Mouse (Mus musculus): ENCODE data around the gene Ptov1.

The Ptov1 gene

DNA sequence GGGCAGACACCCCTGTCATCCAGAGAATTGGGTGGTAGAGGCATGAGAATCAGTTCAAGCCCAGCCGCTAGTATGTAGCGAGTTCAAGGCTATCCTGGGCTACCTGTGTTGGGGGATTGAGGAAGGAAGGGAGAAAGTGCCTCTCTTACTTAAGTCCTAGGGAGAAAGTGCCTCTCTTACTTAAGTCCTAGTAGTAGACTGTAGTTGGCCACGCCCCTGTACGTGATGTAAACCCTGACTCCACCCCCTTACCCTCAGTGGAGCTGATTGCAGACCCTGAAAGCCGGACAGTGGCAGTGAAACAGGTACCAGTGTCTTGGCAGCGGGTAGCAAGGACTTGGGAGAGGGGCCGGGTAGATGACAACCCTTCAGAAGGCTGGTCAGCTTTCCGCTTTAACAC lies 11.7 kb downstream of the Ptov1 start:
- peak; percentile 57 to 64 for DNase-seq

GRCm38 (mm10) chr7:44857042-44857552 lies 12.5 kb downstream of the Ptov1 start, which contains the start of gene Pnkp:
Gene Pnkp, plus strand, starts transcription at chr7:44857139.
- DNase-seq: peak; percentile 91 to 92

DNA sequence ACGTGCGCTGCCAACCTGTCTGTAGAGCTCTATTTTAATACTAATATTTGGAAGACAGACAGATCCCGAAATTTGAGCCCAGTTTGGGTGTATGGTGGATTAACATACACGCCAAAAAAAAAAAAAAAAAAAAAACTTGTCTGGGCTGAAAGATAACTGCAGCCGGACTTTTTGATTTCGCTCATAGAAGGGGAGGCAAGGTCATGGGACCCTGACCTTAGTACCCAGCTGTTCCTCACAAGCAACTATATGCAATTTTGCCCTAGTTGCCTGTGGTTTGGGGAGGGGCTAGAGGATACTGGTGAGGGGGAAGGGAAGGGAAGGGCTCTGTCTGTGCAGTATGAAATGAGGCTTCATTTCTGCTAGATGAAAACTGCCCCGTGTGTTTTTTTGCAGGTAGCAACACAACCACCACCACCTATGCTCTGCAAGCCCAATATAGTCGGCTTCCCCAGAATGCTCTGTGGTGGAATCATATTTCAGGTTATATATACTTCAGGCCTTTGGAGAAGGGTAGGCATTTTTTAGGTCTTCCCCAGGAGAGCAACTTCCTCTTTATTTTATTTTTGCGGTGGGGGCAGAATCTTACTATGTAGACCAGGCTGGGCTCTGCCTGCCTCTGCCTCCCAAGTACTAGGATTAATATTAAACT lies 13.2 kb downstream of the Ptov1 start:
- no peak for DNase-seq

DNA sequence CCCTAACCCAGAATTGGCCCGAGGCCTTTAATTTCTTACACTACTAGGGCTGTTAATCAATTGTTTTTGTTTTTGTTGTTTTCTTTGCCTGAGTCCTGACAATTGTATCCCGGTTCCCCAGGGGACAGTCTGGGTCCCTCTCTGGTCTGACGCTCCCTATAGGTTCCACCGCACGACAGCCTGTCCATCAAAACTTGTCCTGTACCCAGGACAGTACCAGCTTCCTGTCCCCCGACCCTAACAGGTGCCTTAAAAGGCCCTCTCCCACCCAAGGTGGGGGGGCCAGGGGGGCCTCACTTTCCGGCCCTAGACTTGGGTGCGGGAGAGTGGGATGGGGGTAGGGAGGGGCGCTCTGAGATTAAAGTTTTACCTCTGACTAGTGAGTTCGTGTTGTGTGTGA lies 14.6 kb downstream of the Ptov1 start:
- DNase-seq: no peak

- peak; percentile 90 to 95 for DNase-seq
These were observed 15.1 kb downstream of the Ptov1 start for GRCm38 (mm10) chr7:44854356-44855031.

DNA sequence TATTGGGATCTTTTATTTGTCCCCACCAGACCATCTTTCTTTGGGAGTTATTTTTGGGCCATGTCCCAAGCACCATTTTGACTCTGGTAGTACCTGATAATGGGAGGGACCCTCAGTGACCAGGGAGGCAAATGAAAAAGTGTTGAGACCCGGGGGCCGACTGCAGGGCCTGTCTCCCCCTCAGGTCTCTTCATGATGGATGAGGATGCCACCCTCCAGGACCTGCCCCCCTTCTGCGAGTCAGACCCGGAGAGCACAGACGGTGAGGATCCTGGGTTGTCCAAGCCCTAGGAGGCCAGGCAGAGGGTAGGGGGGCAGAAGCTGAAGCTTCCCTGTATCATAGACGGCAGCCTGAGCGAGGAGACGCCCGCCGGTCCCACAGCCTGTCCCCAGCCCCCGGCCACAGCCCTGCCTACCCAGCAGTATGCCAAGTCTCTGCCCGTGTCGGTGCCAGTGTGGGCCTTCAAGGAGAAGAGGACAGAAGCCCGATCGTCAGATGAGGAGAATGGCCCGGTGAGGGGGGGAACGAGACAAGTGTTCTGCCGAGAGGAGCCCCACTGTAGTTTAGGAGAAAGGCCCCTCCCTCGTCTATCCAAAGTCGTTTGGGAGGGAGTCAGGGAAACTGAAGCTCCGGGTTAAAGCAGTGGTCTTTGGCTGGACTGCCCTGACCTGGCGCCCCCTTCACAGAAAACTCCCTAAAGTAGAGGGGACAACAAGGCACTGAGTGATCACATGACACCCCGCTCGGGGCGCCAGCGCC lies 15.8 kb downstream of the Ptov1 start:
- no peak for DNase-seq

DNA sequence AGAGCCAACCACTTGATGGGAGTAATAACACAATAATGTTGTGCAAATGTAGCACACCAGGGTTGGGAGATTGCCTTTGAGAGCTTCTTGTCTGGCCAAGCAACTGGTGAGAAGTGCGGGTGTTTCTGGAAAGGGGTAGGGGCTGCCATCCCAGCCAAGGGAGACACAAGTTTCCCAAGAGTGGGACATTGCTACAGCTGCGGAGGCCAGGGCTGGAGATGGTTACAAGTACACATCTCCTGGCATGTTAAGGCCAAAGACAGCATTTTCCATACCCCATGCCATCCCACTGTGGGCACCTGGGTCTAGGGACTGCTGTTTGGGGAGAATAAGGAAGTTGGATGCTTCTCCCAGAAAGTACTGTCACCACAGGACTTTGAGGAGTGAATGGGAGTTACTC lies 16.5 kb downstream of the Ptov1 start:
- DNase-seq: no peak

- no peak for DNase-seq
These were observed 17.1 kb downstream of the Ptov1 start for GRCm38 (mm10) chr7:44852259-44853027.

- no peak for DNase-seq
These were observed 17.9 kb downstream of the Ptov1 start for GRCm38 (mm10) chr7:44851625-44852234.

GRCm38 (mm10) chr7:44850789-44851624 lies 18.6 kb downstream of the Ptov1 start:
- DNase-seq: no peak

DNA sequence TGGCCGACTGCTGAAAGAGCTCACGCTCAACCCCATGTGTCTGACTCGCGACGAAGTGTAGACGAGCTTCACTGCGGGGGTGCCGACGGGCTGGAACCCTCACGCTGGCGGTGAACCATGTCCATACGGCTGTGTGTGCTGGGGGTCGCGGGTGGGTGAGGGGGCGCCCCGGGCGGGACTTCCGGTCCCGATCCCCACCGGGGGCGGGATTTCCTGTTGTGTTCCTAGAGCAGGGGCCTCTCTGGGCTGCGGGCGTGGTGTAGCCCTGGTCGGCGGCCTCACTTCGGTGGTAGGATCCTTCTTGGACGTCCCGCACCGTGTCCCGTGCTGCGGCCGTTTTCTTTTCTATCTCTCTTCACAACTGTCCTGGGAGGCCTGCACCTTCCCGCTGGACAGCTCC lies 19.4 kb downstream of the Ptov1 start:
- DNase-seq: peak; percentile 83 to 86

GRCm38 (mm10) chr7:44849416-44850111 lies 20.0 kb downstream of the Ptov1 start:
- DNase-seq: peak; percentile 93 to 94

DNA sequence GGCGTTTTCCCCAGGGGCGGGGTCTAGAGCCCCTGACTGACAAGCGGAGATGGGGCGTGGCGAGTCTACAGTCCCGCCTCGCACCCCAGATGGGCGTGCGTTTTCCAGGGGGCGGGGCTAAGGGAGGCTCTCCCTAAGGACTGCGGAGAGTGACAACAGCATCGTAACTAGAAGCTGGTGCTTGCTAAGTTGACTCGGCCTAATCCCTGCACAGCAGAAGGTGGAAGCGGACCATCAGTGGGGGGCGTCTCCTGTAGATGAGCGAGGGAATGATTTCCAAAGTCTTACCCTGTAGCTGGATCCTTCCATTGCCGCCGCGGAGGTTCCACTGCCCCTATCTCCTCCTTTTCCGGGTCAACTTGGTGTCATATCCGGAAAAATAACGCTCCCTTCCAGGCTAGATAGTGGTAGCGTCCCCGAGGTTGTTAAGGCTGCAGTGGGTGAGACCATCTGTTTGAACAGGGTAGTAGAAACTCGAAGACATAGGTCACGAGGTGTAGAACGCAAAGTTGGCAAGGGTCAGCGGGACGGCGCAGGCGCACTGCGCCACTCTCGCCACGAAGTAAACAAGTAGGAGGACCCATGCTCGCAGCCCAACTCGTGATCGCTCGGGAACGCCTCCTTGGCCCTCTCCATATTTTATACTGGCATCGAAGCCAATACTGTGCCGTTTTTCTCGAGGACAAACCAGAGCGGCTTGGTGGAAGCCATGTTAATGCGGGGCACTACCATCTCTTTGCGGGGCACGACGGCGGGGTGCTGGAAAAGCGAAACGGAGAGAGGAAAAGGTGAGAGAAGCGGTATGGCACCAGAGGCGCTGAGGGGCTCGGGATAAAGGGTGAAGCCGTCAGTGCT lies 20.8 kb downstream of the Ptov1 start, which contains the start of the genes Akt1s1 and Tbc1d17:
TSS of gene Akt1s1 (plus strand) at position 431 of the 855 bp plus-strand sequence.
TSS of gene Tbc1d17 (minus strand) at position 519 of the 855 bp plus-strand sequence.
- DNase-seq: peak; percentile 99 to 100

DNA sequence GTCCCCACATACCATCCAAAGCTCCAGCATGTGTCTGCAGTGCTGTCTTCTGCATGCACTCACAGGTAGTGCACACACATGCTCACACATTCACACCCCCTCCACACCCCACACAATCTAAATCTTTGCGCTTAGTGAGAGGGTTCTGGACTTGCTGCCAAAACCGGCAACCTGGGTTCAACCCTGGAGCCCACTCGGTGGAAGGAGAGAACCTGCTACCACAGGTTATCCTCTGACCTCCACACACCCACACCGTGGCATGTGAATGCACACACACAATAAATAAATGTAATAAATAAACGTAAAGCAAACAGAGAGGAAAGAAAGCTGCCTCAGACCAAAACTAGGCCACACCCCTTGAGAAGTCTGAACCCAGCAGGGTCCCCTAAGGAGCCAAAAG lies 21.8 kb downstream of the Ptov1 start:
- no peak for DNase-seq

DNA sequence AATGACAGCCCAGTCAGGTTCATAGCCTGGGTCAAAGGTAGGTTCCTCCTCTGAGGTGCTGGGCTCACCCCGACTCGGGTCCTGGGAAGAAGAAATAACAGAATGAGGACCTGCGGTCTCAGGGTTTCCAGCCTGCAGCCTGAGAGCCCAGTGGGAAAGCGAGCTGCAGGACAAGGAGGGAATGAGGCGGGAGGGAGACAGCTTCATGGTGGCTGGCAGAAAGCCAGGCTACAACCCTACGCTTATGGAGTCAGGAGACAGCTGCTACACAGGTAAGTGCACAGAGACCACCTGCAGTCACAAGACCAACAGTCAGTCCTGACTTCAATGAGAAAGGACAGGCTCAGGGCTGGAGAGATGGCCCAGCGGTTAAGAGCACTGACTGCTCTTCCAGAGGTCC lies 22.8 kb downstream of the Ptov1 start:
- no peak for DNase-seq

GRCm38 (mm10) chr7:44845006-44845405 lies 24.6 kb downstream of the Ptov1 start:
- DNase-seq: no peak

DNA sequence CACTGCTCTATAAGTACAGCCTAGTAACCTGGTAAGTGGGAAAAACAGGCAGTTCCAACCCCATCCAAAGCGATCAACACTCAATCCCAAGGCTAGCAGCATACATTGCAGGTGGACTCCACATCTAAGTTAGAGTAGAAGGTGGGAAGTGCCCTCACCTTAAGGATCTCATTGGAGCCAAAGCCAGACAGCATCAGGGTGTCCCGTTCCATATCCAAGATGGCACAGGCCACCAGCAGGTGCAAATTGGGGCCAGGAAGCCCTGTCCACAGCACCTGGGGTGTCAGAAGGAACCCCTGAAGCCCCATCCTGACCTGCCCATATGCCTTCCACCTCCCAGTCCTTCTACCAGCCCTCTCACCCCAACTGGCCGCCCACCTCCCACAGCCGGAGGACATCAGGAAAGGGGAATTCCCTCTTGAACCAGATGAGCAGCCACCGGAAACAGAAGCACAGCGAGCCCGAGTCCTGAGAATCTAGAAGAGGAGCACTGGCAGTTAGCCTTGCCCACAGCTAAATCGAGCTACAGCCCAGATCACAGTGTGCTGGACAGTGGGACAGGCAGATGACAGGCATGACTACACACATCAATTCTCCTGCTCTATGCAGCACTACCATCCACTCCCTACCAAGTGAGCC lies 27.6 kb downstream of the Ptov1 start:
- DNase-seq: no peak

DNA sequence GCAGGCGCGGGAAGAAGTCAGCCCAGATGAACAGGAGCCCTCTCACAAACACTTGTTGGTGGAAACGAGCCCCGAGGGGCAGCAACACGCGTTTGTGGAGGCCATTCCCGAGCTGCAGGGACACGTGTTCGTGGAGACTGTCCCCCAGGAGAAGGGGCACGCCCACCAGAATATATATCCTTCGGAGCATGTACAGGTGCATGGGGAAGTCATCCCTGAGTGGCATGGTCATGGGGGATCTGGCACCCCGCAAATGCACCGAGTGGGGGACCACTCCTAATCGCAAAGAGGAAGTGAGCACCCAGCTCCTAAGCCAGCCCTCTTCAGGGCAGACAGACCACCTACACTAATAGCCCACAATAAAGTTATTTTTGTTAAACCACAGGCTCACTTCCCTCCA lies 29.2 kb downstream of the Ptov1 start:
- DNase-seq: no peak
